Mouse (Mus musculus) heart, embryonic 15.5 days (tissue): ENCODE results near the gene Kcna3. TPM values are rescaled to one million over a fixed set of nuclear protein-coding genes. Genes with fewer than 3 reads are reported as not detected.
A peak's percentile ranks its signal among the peaks of the same experiment; 100 is the strongest.

Experiments
- ATAC-seq: fragments of 200-750 bp; cut with Nextera tagmentation; replicated peaks from 2 replicates; pipeline ENCODE4 v1.8.0; 2017; ENCODE audit warnings: low read depth, moderate TSS enrichment; ENCODE audit not compliant: insufficient number of reproducible peaks, insufficient read depth, low FRiP score
- H3K27ac ChIP-seq: fragments of 300-500 bp; sonication (generic); 2 replicates; pipeline ENCODE4 v1.5.1; 2015; ENCODE audit warnings: mild to moderate bottlenecking, inconsistent platforms
- H3K27me3 ChIP-seq: fragments of 300-500 bp; sonication (generic); 2 replicates; pipeline ENCODE4 v1.6.1; 2015; ENCODE audit warnings: inconsistent platforms
- H3K36me3 ChIP-seq: fragments of 300-500 bp; sonication (generic); 2 replicates; pipeline ENCODE4 v1.6.1; 2015; ENCODE audit warnings: mild to moderate bottlenecking, inconsistent platforms
- H3K4me1 ChIP-seq: fragments of 300-500 bp; sonication (generic); replicated peaks from 2 replicates; pipeline ENCODE4 v1.6.1; 2015; ENCODE audit warnings: inconsistent platforms
- H3K4me2 ChIP-seq: fragments of 300-500 bp; sonication (generic); 2 replicates; pipeline ENCODE4 v1.6.1; 2015; ENCODE audit warnings: inconsistent platforms, mild to moderate bottlenecking, moderate library complexity
- H3K4me3 ChIP-seq: fragments of 300-500 bp; sonication (generic); 2 replicates; pipeline ENCODE4 v1.5.1; 2015; ENCODE audit warnings: mild to moderate bottlenecking, inconsistent platforms
- H3K9ac ChIP-seq: fragments of 300-500 bp; sonication (generic); 2 replicates; pipeline ENCODE4 v1.6.1; 2015; ENCODE audit warnings: mild to moderate bottlenecking, inconsistent platforms
- H3K9me3 ChIP-seq: fragments of 300-500 bp; sonication (generic); replicated peaks from 2 replicates; pipeline ENCODE4 v1.6.1; 2016; ENCODE audit warnings: inconsistent platforms
- WGBS: fragments of 180-500 bp; shearing (Covaris S2); methylation state at CpG from one replicate; pipeline ENCODE4 v1.1.7; 2015; ENCODE audit warnings: mixed read lengths; 5-methylcytosine and 5-hydroxymethylcytosine counted together
- polyA plus RNA-seq: library from polyadenylated mRNA; unstranded; fragments of >200 nt; fragmentation: Nextera tagmentation; extraction: Ambion mirVana; gene quantifications from 2 replicates; pipeline ENCODE4 v1.2.1, GENCODE M21; 2015

Gene Kcna3
- polyA plus RNA-seq, 1 experiment from 2014 or later: 0.71 TPM

DNA sequence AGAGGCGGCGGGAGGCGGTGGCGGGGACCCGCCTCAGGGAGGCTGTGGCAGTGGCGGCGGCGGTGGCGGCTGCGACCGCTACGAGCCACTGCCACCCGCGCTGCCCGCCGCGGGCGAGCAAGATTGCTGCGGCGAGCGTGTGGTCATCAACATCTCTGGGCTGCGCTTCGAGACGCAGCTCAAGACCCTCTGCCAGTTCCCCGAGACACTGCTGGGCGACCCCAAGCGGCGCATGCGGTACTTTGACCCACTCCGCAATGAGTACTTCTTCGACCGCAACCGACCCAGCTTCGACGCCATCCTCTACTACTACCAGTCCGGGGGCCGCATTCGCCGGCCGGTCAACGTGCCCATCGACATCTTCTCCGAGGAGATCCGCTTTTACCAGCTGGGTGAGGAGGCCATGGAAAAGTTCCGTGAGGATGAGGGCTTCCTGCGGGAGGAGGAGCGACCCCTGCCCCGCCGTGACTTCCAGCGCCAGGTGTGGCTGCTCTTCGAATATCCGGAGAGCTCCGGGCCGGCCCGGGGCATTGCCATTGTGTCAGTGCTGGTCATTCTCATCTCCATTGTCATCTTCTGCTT is 580 bp downstream of the Kcna3 start:
- WGBS: under 1% methylated on average over 53 of the region's 55 CpGs
- Histone ChIP-seq H3K9ac (peak overlapping the region; percentile 66), H3K4me3 (peak overlapping the region; percentile 70), H3K27me3 (peaks cover 31% of the 10 kb centered on the region), H3K4me2 (peak overlapping the region; percentile 99), H3K9me3 (no peaks in the 10 kb centered on the region), H3K36me3 (no peaks in the 10 kb centered on the region), H3K4me1 (peaks cover 16% of the 10 kb centered on the region), H3K27ac (no peak overlapping the region)
- ATAC-seq: peak; percentile 25; the same call in 1 of the 2 replicates

GRCm38 (mm10) chr3:107037105-107037504 is 1.1 kb downstream of the Kcna3 start:
- H3K36me3 ChIP-seq: no peaks in the 10 kb centered on the region
- peaks cover 31% of the 10 kb centered on the region for H3K27me3 ChIP-seq
- ATAC-seq: no peak
- no peak overlapping the region for H3K9ac ChIP-seq
- H3K4me3 ChIP-seq: peak overlapping the region; percentile 70
- peak overlapping the region; percentile 99 for H3K4me2 ChIP-seq
- H3K27ac ChIP-seq: no peak overlapping the region
- H3K9me3 ChIP-seq: no peaks in the 10 kb centered on the region
- H3K4me1 ChIP-seq: peaks cover 16% of the 10 kb centered on the region
- WGBS: 42% methylated on average over 12 of the region's 12 CpGs

- H3K4me2 ChIP-seq: peak overlapping the region; percentile 99
- peak overlapping the region; percentile 22; the same call in 1 of the 2 replicates for H3K27ac ChIP-seq
Measured at GRCm38 (mm10) chr3:107037536-107038155, 1.7 kb downstream of the Kcna3 start.

GRCm38 (mm10) chr3:107038156-107038536 is 2.2 kb downstream of the Kcna3 start:
- Histone ChIP-seq H3K27ac (peak overlapping the region; percentile 22; the same call in 1 of the 2 replicates), H3K4me2 (peak overlapping the region; percentile 99; the same call in 1 of the 2 replicates), H3K4me3 (peak overlapping the region; percentile 70; the same call in 1 of the 2 replicates), H3K27me3 (peaks cover 31% of the 10 kb centered on the region), H3K4me1 (peaks cover 16% of the 10 kb centered on the region), H3K9me3 (no peaks in the 10 kb centered on the region), H3K9ac (no peak overlapping the region), H3K36me3 (no peaks in the 10 kb centered on the region)
- ATAC-seq: no peak
- WGBS: 78% methylated on average over 6 of the region's 6 CpGs

More at GRCm38 (mm10) chr3:107037536-107038155, 1.7 kb downstream of the Kcna3 start:
- peaks cover 16% of the 10 kb centered on the region for H3K4me1 ChIP-seq
- 72% methylated on average over 16 of the region's 16 CpGs for WGBS
- H3K27me3 ChIP-seq: peaks cover 31% of the 10 kb centered on the region
- no peaks in the 10 kb centered on the region for H3K9me3 ChIP-seq
- H3K9ac ChIP-seq: no peak overlapping the region
- H3K4me3 ChIP-seq: peak overlapping the region; percentile 70
- H3K36me3 ChIP-seq: no peaks in the 10 kb centered on the region
- ATAC-seq: no peak

DNA sequence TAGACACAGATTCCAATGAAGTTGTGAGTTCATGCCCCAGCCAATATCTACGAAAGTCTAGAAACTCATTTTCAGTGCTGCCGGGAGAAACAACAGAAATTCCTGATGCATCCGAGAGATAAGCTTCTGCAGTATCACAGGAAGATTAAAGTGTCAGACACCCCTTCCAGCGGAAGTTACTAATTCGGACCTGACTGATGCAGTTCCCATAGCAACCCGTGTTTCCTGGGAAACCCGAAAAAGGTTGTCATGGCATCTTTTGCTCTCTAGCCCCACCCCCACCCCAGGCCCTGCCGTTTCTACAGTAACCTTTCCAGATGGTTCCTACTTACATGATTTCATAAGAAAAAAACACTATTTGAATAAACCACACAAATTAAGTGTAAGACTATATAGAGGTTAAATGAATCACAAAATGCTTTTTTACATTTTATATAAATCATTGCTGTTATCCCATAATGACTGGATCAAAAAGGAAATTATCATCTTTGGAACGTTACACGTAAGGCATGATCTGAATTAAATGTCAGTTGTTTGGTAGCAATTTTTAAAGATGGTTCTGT is 2.8 kb downstream of the Kcna3 start:
- H3K4me2 ChIP-seq: peak overlapping the region; percentile 22; the same call in 1 of the 2 replicates
- H3K9ac ChIP-seq: no peak overlapping the region
- peaks cover 31% of the 10 kb centered on the region for H3K27me3 ChIP-seq
- H3K9me3 ChIP-seq: no peaks in the 10 kb centered on the region
- H3K4me1 ChIP-seq: peaks cover 16% of the 10 kb centered on the region
- H3K4me3 ChIP-seq: peak overlapping the region; percentile 14
- no peak overlapping the region for H3K27ac ChIP-seq
- no peak for ATAC-seq
- WGBS: 44% methylated on average over 10 of the region's 10 CpGs
- H3K36me3 ChIP-seq: no peaks in the 10 kb centered on the region

DNA sequence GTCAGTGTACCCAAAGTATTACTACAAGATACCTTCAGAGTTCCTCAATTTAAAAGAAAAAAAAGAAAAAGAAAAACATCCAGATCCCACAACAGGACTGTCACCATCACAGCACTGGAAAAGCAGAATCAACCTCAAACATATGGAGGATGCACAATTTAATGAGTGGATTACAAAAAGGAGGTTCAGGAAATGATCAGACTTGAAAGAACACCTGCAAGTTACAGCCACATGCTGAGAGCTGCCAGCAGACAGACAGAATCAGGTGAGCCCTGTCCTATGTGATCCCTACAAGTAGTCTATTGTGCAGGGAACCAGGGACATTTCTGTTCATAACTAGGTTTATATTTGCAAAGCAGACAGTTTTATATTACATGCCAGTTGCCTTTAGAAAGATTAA is 3.3 kb downstream of the Kcna3 start:
- Histone ChIP-seq H3K27me3 (peaks cover 31% of the 10 kb centered on the region), H3K4me2 (no peak overlapping the region), H3K9me3 (no peaks in the 10 kb centered on the region), H3K9ac (no peak overlapping the region), H3K36me3 (no peaks in the 10 kb centered on the region), H3K4me3 (no peak overlapping the region), H3K4me1 (peaks cover 16% of the 10 kb centered on the region), H3K27ac (no peak overlapping the region)
- ATAC-seq: no peak

DNA sequence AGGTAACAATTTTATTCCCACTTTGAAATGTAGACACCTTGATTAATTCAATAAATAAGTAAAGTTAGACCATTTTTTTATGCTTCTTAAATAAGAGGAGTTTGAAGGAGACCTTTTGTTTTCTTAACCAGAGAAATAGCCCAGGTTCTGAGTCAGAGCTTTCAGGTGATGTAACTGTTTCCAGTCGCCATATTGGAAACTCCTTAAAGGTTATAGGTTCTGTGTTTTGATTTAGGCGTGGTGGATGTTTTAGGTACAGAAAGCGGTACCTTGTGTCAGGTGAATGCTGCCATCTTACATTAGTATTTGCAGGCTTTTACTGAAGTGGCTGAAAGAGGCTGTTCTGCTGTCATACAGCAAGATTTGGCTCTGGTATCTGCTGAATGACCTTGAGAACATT is 4.4 kb downstream of the Kcna3 start:
- no peak for ATAC-seq
- H3K27me3 ChIP-seq: peaks cover 25% of the 10 kb centered on the region
- no peaks in the 10 kb centered on the region for H3K36me3 ChIP-seq
- no peak overlapping the region for H3K27ac ChIP-seq
- no peak overlapping the region for H3K4me3 ChIP-seq
- H3K4me1 ChIP-seq: peaks cover 15% of the 10 kb centered on the region
- H3K9ac ChIP-seq: no peak overlapping the region
- WGBS: 76% methylated on average over 3 of the region's 3 CpGs
- no peak overlapping the region for H3K4me2 ChIP-seq
- no peaks in the 10 kb centered on the region for H3K9me3 ChIP-seq

GRCm38 (mm10) chr3:107041718-107042117 is 5.7 kb downstream of the Kcna3 start:
- Histone ChIP-seq H3K9me3 (no peaks in the 10 kb centered on the region), H3K9ac (no peak overlapping the region), H3K4me3 (no peak overlapping the region), H3K4me1 (peaks cover 6% of the 10 kb centered on the region), H3K27me3 (peaks cover 19% of the 10 kb centered on the region), H3K27ac (no peak overlapping the region), H3K4me2 (no peak overlapping the region), H3K36me3 (no peaks in the 10 kb centered on the region)
- 76% methylated on average over 1 of the region's 1 CpGs for WGBS
- ATAC-seq: no peak

- Histone ChIP-seq H3K9me3 (no peaks in the 10 kb centered on the region), H3K27me3 (no peaks in the 10 kb centered on the region), H3K4me2 (no peak overlapping the region), H3K9ac (no peak overlapping the region), H3K27ac (no peak overlapping the region), H3K4me3 (no peak overlapping the region), H3K36me3 (no peaks in the 10 kb centered on the region), H3K4me1 (no peaks in the 10 kb centered on the region)
- 84% methylated on average over 1 of the region's 1 CpGs for WGBS
- ATAC-seq: no peak
Measured at GRCm38 (mm10) chr3:107061468-107061867, 25.5 kb downstream of the Kcna3 start.

DNA sequence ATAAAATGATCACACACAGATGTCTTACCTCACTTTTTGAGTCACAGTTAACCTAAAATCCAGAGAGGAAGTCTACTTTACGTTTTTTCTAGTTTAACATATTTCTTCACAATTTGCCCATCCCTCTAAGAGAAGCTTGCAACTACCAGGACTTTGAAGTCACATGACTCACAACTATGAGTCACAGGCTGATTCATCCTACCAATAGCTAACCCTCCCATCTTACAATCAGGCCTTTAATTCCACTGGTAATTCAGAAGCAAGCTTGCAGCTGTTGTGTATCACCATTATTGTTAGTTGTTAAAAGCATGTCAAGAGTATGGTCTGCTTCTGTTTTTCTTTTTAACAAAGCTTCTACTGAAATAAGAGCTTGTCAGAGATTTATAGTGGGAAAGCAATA is 26.8 kb downstream of the Kcna3 start:
- no peak overlapping the region for H3K4me3 ChIP-seq
- no peaks in the 10 kb centered on the region for H3K36me3 ChIP-seq
- H3K27me3 ChIP-seq: no peaks in the 10 kb centered on the region
- no peaks in the 10 kb centered on the region for H3K9me3 ChIP-seq
- H3K4me1 ChIP-seq: no peaks in the 10 kb centered on the region
- no peak for ATAC-seq
- no peak overlapping the region for H3K4me2 ChIP-seq
- H3K27ac ChIP-seq: no peak overlapping the region
- H3K9ac ChIP-seq: no peak overlapping the region
- 43% methylated on average over 1 of the region's 1 CpGs for WGBS

DNA sequence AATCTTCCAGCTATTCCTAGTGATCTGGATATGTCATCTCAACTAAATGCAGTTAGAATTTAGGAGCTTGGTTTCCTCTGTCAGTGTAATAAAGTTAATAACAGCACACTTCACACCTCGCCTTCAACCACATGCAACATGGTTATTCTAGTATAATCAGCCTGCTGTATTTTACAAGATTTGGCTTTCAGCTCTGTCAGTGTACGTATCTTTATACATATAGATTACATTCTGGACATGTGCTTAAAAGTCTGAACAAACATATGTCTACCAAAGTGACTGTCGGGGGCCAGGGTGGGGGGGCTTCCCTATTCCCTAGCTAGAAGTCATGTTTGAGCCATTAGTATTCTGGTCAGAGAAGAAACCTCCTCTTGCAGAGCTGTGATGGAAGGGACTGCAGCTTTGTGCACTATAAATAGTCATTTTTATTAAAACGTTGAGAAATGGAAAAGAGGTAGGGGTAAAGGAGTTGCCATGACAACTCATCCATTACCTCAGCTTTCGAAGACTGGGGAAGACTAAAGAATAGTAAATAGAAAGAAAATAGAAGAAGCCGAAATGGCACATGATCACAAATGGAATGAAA is 29.6 kb downstream of the Kcna3 start:
- Histone ChIP-seq H3K9ac (no peak overlapping the region), H3K4me2 (no peak overlapping the region), H3K36me3 (no peaks in the 10 kb centered on the region), H3K4me3 (no peak overlapping the region), H3K27me3 (no peaks in the 10 kb centered on the region), H3K27ac (no peak overlapping the region), H3K9me3 (no peaks in the 10 kb centered on the region), H3K4me1 (no peaks in the 10 kb centered on the region)
- no peak for ATAC-seq
- WGBS: 70% methylated on average over 6 of the region's 6 CpGs
